Mouse (Mus musculus) liver, embryonic 14.5 days (tissue): ENCODE measurements at regions not wholly inside any gene's neighbourhood (a gene's known extent, or its start where the extent isn't known, plus 50 kb on each side); places are given as distances from the start of the nearest gene placed in this dataset.

Experiments
- CTCF ChIP-seq: IDR thresholded peaks from 2 replicates; pipeline ENCODE4 v1.5.1; 2016; ENCODE audit warnings: antibody characterized with exemption, low read depth, control low read depth
- EP300 ChIP-seq: IDR thresholded peaks from 2 replicates; pipeline ENCODE4 v1.6.1; 2016; ENCODE audit warnings: antibody characterized with exemption, low read depth

DNA sequence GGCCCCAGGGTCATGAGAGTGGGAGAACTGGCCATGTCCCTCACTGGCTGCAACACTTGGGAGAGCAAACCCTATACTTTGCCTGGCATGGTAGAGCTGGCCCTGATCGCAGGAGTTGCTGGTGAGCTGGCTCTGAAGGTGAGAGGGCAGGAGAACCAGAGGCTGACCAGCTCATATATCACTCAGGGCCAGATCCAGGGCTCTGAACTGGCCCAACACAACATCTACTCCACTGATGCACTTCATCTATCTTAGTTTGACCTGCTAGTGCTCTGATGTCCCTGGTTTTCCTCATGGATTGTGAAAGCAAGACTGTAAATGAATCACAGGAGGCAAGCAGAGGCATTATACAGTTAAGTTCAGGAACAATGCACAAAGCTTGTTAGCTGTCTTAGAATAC, 137.6 kb upstream of the Mctp2 start:
- no peak for TF ChIP-seq EP300
- no peak for TF ChIP-seq CTCF
